Mouse (Mus musculus) adrenal gland, adult 2 months (tissue): ENCODE data around the gene Tut1. TPM values are rescaled to one million over a fixed set of nuclear protein-coding genes. Genes with fewer than 3 reads are reported as not detected.
"Not testable (repeated sequence)": the region's sequence is repeated elsewhere in the genome, so short reads cannot be mapped to it uniquely, and the experiment has no call there.

ENCODE experiments used
- DNase-seq: peaks from one replicate; pipeline ENCODE4 v3.0.0; 2021
- polyA plus RNA-seq: library from polyadenylated mRNA; depleted of rRNA; stranded (reverse); fragments of >200 nt; gene quantifications from 2 replicates; pipeline ENCODE4 v1.2.3, GENCODE M21; 2012
- total RNA-seq, 2 experiments: library from RNA; stranded (reverse); gene quantifications; 2 replicates each; pipeline ENCODE4 v1.2.3; 2021

The Tut1 gene
- total and polyA plus RNA-seq, 3 experiments = 19.6 to 23.9 (median 22.4) TPM

GRCm38 (mm10) chr19:8942276-8942964, 11.2 kb upstream of the Tut1 start:
- no peak for DNase-seq

GRCm38 (mm10) chr19:8943047-8943446, 10.6 kb upstream of the Tut1 start:
- no peak for DNase-seq

DNA sequence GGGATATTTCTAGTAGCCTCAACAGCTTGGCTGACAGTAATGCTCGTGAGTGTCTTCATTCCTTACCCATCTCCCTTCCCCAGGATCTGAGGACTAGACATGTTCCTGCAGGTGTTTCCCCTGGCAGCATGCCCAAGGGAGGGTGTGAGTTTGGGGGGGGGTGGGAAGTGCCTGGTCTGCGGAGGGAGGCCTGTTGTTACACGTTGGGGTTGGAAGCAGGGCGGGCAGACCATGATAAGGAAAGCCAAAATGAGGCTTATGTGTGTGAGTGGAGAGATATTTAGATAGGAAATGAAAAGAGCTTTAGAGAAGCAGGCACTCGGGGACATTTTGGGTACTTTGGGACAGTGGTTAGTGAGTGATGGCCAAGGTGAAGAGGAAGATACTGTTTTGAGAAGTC, 9.6 kb upstream of the Tut1 start:
- no peak for DNase-seq

- peak; percentile 85 for DNase-seq
These were observed 8.9 kb upstream of the Tut1 start for GRCm38 (mm10) chr19:8944750-8945149.

- DNase-seq = no peak
These were observed 8.4 kb upstream of the Tut1 start for GRCm38 (mm10) chr19:8945251-8945650.

DNA sequence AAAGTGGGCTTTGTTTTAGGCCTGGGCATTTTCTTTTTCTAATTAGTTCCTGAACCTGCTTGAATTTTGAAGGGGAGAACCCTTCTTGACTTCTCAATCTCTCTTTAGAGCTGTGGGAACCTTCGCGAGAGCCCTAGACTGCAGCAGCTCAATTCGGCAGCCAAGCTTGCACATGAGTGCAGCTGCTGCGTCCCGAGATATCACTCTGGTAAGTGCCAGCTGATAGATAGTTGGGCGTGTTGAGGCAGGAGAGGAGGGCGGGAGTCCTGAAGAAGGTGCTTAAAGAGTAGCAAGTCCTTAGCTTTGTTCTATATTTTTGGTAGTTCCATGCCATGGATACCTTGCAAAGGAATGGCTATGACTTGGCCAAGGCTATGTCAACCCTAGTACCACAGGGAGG, 6.7 kb upstream of the Tut1 start:
- no peak for DNase-seq

DNA sequence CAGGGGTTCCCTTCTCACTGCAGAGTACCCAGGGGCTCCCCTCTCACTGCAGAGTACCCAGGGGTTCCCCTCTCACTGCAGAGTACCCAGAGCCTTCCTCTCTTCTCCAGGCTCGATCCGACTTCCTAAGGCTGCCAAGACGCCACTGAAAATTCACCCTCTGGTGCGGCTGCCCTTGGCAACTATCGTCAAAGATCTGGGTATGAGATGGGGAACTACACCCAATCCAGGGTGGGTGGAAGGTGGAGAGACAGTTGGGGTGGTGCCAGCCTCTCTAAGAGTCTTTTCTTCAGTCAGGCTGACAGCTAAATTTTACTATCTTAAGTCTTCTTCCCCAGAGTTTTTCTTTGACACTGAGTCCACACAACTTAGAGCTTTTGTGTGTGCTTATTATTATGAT, 3.5 kb upstream of the Tut1 start:
- no peak for DNase-seq

DNA sequence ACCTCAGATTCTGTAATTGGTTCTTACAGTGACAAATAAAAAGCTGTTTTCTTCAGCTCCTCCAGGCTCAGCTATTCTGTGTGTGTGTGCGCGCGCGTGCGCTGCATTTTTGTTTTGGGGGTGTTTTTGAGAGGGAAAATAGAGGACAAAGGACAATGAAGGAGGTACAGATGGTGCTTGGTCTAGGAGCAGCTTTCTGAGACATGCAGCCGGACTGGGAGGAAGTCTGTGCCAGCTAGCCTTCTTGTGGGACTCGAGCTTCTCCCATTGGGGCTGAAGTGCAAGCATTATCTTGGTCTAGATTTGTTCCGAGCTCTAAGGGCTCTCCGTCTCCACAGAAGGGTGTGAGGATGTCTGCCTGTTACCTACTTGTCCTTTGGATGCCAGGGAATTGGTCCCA, 1.4 kb upstream of the Tut1 start:
- DNase-seq = no peak

DNA sequence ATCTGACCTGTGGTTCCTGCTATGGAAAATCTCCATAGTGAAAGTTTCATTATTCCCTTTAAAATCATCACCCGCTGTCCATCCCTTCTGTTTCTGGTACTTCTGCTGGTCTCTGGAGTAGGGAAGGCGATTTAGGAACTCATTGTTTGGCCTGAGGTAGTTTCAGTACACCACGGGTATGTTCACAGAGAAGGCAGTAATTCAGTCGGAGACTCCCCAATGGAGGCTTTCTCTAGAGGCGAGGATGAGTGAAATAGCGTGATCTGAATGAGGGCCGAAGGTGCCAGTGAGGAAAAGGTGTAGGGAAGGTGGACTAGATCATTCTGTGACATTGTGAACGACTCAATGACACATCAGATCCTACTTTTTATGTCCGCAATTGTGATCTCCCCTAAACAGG, 524 bp downstream of the Tut1 start:
- no peak for DNase-seq

GRCm38 (mm10) chr19:8962256-8962655, 8.6 kb downstream of the Tut1 start:
- DNase-seq = no peak

DNA sequence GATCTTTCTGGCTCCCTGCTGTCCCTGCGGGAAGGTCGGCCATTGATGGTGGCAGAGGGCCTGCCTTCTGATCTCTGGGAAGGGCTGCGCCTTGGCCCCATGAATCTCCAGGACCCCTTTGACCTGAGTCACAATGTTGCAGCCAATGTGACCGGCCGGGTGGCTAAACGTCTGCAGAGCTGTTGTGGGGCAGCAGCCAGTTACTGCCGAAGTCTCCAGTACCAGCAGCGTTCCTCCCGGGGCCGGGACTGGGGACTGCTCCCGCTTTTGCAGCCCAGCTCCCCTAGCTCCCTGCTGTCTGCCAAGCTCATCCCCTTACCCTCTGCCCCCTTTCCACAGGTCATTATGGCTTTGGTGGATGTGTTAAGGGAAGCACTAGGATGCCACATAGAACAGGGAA, 11.4 kb downstream of the Tut1 start:
- no peak for DNase-seq

GRCm38 (mm10) chr19:8965771-8966170, 12.1 kb downstream of the Tut1 start:
- peak; percentile 31 for DNase-seq

DNA sequence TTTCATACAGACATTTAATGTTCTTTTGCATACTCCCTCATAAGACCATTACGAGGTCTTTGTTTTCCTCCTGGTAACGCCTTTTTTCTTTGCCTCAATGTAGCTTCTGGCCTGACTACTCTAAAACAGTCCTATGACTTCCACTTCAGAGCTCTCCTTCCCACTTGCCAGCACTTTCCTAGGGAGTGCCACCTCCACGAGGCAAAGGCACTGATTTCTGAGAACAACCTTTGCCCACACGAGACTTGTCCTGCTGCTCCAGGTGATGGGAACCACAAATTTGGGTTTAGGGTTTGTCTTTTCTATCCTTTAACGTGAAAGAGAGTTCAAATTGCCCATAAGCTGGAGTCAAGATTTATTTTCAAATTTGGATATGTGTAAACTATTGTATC, 12.5 kb downstream of the Tut1 start:
- no peak for DNase-seq

DNA sequence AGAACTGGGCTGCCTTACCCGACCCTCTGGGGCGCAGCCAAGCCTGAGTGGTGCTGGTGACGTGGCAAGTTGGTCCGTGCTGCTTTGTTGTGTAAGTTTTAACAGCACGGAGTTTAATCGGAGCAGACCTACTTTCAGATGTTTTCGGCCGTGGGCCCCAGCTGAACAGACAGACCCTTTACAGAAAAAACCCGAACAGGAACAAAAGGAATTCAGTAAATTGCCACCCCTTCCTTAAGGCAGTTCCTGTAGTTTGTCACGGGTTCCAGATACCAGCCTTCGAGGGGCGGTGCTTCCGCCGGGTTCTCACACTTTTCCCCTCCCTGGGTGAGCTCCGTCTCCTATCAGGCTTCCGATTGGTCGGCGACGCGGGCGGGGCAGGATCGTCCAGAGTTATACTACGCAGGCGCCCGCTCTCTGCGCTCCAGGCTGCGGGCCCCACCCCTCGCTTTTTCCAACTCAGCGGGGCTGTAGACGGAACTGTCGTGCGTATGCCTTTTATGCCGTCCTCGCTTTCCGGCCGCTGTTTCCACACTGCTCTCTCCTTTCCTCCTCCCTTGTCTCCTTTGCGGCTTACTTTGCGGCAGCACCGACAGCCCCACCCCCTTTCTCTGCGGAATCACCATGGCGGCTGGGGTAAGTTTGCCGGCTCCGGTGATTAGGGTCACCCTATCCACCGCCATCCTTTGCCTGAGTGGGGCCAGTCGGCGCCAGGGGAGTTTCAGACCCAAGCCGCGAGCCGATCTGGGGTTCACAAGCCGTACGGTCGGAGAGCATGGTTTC, 13.1 kb downstream of the Tut1 start, which contains the start of gene Eef1g:
Eef1g (plus strand) TSS at position 452 of the 783 bp plus-strand sequence.
- DNase-seq = peak; percentile 100

- DNase-seq = no peak
These were observed 13.7 kb downstream of the Tut1 start for GRCm38 (mm10) chr19:8967373-8967743.

DNA sequence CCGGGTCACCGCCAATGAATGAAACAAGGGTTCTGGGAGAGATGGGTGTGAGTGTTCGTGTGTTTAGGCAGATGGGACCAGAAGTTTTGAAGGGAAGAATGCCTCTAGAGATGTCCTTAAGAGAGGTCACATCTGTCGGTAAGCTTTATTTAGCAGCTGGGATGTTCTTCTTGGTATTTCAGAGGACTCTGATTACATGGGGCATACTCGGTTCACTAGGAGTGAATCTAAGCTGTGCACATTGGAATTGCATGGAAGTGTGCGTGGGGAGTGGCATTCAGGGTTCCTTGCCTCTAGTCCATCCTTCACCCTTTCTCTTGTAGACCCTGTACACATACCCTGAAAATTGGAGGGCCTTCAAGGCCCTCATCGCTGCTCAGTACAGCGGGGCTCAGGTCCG, 14.2 kb downstream of the Tut1 start:
- no peak for DNase-seq

- not testable (repeated sequence) for DNase-seq
These were observed 18.8 kb downstream of the Tut1 start for GRCm38 (mm10) chr19:8972491-8972890.

- DNase-seq = no peak
These were observed 21.0 kb downstream of the Tut1 start for GRCm38 (mm10) chr19:8974638-8975037.

DNA sequence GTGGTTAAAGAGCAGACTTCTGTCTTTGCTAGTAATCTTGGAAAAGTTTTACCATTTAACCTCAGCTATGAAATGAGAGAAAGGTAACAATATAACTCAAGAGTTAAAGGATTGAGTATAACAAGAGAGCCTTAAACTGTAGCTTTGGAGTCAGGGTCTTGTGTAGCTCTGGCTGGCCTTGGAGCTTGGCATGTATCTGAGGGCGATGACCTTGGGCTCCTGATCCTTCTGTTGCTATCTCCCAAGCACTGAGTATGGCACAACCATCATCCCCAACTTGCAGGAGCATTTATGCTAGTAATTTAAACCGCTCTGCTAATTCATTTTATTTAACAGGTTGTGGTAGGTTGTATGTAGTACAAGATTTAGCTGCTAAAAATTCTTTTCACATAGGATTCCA, 21.8 kb downstream of the Tut1 start:
- DNase-seq = peak; percentile 56

DNA sequence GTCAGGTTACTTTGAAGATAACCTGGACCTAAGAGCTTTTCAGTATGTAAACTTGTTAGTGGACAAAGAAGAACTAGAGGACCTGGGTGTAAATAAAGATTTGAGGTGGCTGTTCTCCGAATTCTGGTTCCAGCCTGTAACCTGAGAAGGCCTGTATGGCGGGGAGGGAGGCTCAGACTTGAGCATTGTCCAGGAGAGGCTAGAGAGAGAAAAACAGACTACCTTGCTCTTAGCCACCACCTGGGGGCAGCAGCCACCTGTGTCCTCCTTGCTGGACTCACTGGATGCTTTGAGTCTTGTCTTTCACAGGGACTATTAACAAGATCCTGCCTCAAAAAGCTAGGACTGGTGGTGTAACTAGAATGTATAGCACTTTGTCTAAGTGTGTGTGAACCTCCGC, 22.9 kb downstream of the Tut1 start:
- peak; percentile 54 for DNase-seq

- peak; percentile 44 for DNase-seq
These were observed 27.1 kb downstream of the Tut1 start for GRCm38 (mm10) chr19:8980771-8981170.

DNA sequence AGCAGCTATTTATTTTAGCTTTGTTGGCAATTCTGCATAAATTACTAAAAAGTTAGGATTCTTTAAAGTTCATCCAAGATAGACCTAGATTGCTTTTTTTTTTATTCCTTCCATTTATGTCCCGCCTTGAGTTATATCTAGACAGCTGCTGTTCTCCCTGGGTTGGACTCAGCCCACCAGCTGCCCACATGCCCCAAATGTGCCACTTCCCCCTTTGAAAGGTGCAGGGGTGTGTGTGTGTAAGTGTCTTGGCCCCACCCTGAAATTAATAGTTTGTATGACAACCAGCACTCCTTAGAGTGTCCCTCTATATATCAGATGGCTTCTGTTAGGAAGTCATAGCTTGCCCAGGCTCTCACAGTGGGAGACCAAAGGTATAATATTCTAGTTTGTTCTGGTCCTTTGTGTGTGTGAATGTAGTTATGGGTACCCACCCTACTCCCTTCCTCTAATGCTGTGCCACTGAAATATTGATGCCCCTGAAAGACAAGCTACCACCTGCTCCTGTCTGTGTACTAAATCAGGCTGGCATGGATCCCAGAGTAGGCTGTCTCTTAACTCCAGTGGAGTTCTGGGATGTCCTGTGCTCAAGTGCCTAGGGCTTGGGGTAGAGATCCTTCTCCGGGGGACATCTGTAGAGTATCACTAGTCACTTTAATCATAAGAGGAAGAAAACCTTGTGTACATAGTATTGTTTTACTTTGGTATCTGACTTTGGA, 28.0 kb downstream of the Tut1 start:
- DNase-seq = no peak
